Mouse (Mus musculus) kidney, postnatal 0 days (tissue): ENCODE results near the gene Ddc. TPM values are rescaled to one million over a fixed set of nuclear protein-coding genes. Genes with fewer than 3 reads are reported as not detected.

Experiments used
- ATAC-seq: fragments of 200-750 bp; cut with Nextera tagmentation; replicated peaks from 2 replicates; pipeline ENCODE4 v1.8.0; 2017; ENCODE audit warnings: low read depth, moderate number of reproducible peaks, moderate TSS enrichment, moderate library complexity; ENCODE audit not compliant: low FRiP score
- DNase-seq: peaks from one replicate; pipeline ENCODE4 v3.0.0-alpha.2; 2016; ENCODE audit warnings: low spot score
- H3K27ac ChIP-seq: fragments of 300-500 bp; sonication (generic); 2 replicates; pipeline ENCODE4 v1.5.1; 2014; ENCODE audit warnings: mild to moderate bottlenecking
- H3K27me3 ChIP-seq: fragments of 300-500 bp; sonication (generic); 2 replicates; pipeline ENCODE4 v1.6.1; 2014; ENCODE audit warnings: low read length, mixed read lengths; ENCODE audit not compliant: insufficient read depth
- H3K36me3 ChIP-seq: fragments of 300-500 bp; sonication (generic); 2 replicates; pipeline ENCODE4 v1.6.1; 2014; ENCODE audit warnings: low read length, mixed read lengths; ENCODE audit not compliant: insufficient read depth
- H3K4me1 ChIP-seq: fragments of 300-500 bp; sonication (generic); replicated peaks from 2 replicates; pipeline ENCODE4 v1.6.1; 2014; ENCODE audit warnings: antibody characterized with exemption, low read length, mixed read lengths; ENCODE audit not compliant: insufficient read depth
- H3K4me2 ChIP-seq: fragments of 300-500 bp; sonication (generic); 2 replicates; pipeline ENCODE4 v1.6.1; 2014; ENCODE audit warnings: mild to moderate bottlenecking, low read length, moderate library complexity, mixed read lengths
- H3K4me3 ChIP-seq: fragments of 300-500 bp; sonication (generic); replicated peaks from 2 replicates; pipeline ENCODE4 v1.5.1; 2014; ENCODE audit warnings: low read depth, low read length
- H3K9ac ChIP-seq: fragments of 300-500 bp; sonication (generic); 2 replicates; pipeline ENCODE4 v1.6.1; 2014; ENCODE audit warnings: low read depth, low read length
- H3K9me3 ChIP-seq: fragments of 300-500 bp; sonication (generic); replicated peaks from 2 replicates; pipeline ENCODE4 v1.6.1; 2016; ENCODE audit warnings: low read length, inconsistent platforms, mixed read lengths
- CTCF ChIP-seq: IDR thresholded peaks from 2 replicates; pipeline ENCODE4 v1.5.1; 2016; ENCODE audit warnings: antibody characterized with exemption, low read depth, mild to moderate bottlenecking, moderate library complexity
- WGBS: fragments of 180-500 bp; shearing (Covaris S2); extraction: QIAGEN DNeasy Blood & Tissue Kit; methylation state at CpG from one replicate; pipeline ENCODE4 v1.1.7; 2014; 5-methylcytosine and 5-hydroxymethylcytosine counted together
- polyA plus RNA-seq: library from polyadenylated mRNA; unstranded; fragments of >200 nt; fragmentation: Nextera tagmentation; extraction: Ambion mirVana; gene quantifications from 2 replicates; pipeline ENCODE4 v1.2.1, GENCODE M21; 2015

The Ddc gene
- polyA plus RNA-seq, 1 experiment from 2014 or later: 17.4 TPM

DNA sequence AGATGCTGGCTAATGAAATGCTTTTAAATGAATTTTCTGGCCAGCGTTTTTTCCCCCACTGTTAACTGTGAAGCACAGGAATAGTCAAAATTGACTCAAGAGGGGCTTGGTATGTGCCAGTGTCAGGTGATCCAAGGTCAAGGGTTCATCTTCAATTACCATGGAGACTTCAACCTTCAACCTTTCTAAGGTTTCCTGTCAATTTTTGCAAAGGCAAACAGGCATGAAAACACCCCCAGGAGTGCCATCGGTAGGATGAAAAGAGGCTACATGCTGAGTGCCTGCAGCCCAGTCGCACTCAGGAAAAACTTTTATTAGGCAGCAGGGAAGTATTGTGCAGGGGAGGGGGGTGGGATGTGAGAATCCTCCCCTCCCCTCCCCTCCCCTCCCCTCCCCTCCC lies 12.0 kb downstream of the Ddc start:
- H3K4me2 ChIP-seq: no peak overlapping the region
- H3K4me3 ChIP-seq: no peak overlapping the region
- no peaks in the 10 kb centered on the region for H3K27me3 ChIP-seq
- no peak for TF ChIP-seq CTCF
- no peaks in the 10 kb centered on the region for H3K9me3 ChIP-seq
- ATAC-seq (no peak), DNase-seq (no peak)
- H3K9ac ChIP-seq: no peak overlapping the region
- no peaks in the 10 kb centered on the region for H3K4me1 ChIP-seq
- no peak overlapping the region for H3K27ac ChIP-seq
- H3K36me3 ChIP-seq: no peaks in the 10 kb centered on the region
- WGBS: 17% methylated on average over 3 of the region's 3 CpGs

DNA sequence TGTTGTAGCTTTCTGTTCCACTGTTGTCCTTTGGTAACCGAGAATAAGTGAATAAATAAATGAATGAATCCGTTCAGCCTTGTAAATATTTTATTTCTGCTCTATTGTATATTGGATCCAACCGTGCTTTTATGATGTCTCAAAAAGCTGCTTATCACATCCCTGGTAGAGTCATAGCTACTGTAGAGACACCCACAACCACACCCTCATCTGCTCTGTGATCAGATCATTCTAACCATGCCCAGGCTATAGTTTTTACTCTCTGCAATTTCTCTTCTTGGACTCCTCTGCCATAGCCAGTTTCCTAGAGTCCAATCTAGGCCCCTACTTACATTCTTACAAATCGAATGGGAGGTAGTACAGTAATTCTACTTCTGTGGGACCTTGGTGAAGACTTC lies 12.7 kb downstream of the Ddc start:
- H3K9me3 ChIP-seq: no peaks in the 10 kb centered on the region
- H3K9ac ChIP-seq: no peak overlapping the region
- no peak for ATAC-seq
- no peak for DNase-seq
- no peaks in the 10 kb centered on the region for H3K4me1 ChIP-seq
- TF ChIP-seq CTCF: no peak
- no peaks in the 10 kb centered on the region for H3K27me3 ChIP-seq
- no peak overlapping the region for H3K4me3 ChIP-seq
- H3K4me2 ChIP-seq: no peak overlapping the region
- no peaks in the 10 kb centered on the region for H3K36me3 ChIP-seq
- 82% methylated on average over 4 of the region's 4 CpGs for WGBS
- H3K27ac ChIP-seq: no peak overlapping the region

GRCm38 (mm10) chr11:11884533-11885245 lies 13.3 kb downstream of the Ddc start:
- Histone ChIP-seq H3K9ac (no peak overlapping the region), H3K4me3 (no peak overlapping the region), H3K27me3 (no peaks in the 10 kb centered on the region), H3K9me3 (no peaks in the 10 kb centered on the region), H3K36me3 (no peaks in the 10 kb centered on the region), H3K27ac (no peak overlapping the region), H3K4me1 (no peaks in the 10 kb centered on the region), H3K4me2 (no peak overlapping the region)
- TF ChIP-seq CTCF: no peak
- DNase-seq (no peak), ATAC-seq (no peak)
- 29% methylated on average over 11 of the region's 11 CpGs for WGBS

DNA sequence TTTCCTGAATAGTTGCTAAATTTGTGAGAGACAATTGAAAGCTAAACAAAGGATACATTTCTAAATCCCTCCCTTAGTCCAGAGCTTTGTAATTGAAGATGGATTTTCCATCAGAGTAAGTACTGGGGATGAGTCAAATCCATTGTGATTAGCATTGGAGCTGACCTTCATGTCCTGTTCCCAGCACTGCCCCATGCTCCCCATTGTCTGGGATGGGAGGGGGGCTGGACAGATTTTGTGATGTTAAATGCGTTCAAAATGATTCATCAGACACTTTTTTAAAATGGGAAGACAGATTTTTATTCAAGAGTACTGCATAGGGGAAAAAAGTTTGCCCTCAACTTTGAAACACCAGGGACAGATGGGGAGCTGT lies 16.2 kb downstream of the Ddc start:
- no peak overlapping the region for H3K9ac ChIP-seq
- H3K4me3 ChIP-seq: no peak overlapping the region
- no peak for TF ChIP-seq CTCF
- no peak for DNase-seq
- no peaks in the 10 kb centered on the region for H3K36me3 ChIP-seq
- ATAC-seq: no peak
- H3K27ac ChIP-seq: no peak overlapping the region
- peaks cover 10% of the 10 kb centered on the region for H3K4me1 ChIP-seq
- no peak overlapping the region for H3K4me2 ChIP-seq
- WGBS: 49% methylated on average over 1 of the region's 1 CpGs
- H3K27me3 ChIP-seq: no peaks in the 10 kb centered on the region
- no peaks in the 10 kb centered on the region for H3K9me3 ChIP-seq

DNA sequence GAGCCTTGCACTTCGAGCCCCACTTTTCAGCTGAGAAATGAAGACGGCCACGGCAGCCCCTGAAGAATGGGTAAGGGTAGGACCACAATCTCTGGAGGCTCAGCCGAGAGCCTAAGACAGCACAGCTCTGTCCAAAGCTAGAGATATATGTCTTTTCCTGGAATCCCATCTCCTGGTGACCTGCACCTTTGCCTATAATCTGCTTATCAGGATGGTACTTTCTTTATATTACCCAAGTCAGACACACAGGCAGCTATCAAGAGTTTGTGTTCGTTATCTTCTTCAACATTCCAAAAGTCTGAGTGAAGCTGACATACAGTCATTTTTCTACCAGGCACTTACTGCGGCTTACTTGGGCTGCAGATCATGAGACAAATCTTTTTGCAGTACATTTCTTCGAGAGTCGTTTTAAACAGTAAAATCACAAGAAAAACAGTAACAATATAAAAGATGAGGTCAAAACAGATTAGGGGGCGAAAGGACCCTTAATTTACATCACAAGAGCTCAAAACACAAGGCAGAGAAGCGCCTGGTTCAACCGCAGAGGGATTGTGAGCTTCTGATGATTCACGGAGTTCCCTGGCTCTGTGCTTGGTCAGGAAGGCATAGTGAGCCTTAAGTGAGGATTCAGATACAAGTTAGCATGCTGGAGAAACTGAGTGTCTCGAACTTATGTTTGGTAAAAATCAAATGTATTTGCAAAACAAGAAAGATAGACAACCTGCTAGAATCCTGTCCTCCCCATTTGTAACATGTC lies 16.7 kb downstream of the Ddc start:
- no peaks in the 10 kb centered on the region for H3K36me3 ChIP-seq
- H3K4me3 ChIP-seq: no peak overlapping the region
- H3K4me2 ChIP-seq: no peak overlapping the region
- H3K4me1 ChIP-seq: peaks cover 10% of the 10 kb centered on the region
- H3K27me3 ChIP-seq: no peaks in the 10 kb centered on the region
- WGBS: 64% methylated on average over 13 of the region's 13 CpGs
- H3K27ac ChIP-seq: no peak overlapping the region
- no peaks in the 10 kb centered on the region for H3K9me3 ChIP-seq
- DNase-seq (no peak), ATAC-seq (no peak)
- TF ChIP-seq CTCF: no peak
- no peak overlapping the region for H3K9ac ChIP-seq

GRCm38 (mm10) chr11:11880351-11880750 lies 17.6 kb downstream of the Ddc start:
- DNase-seq (no peak), ATAC-seq (no peak)
- no peaks in the 10 kb centered on the region for H3K9me3 ChIP-seq
- no peaks in the 10 kb centered on the region for H3K27me3 ChIP-seq
- H3K4me2 ChIP-seq: no peak overlapping the region
- peaks cover 10% of the 10 kb centered on the region for H3K4me1 ChIP-seq
- no peak overlapping the region for H3K27ac ChIP-seq
- TF ChIP-seq CTCF: no peak
- H3K36me3 ChIP-seq: no peaks in the 10 kb centered on the region
- 83% methylated on average over 7 of the region's 7 CpGs for WGBS
- no peak overlapping the region for H3K4me3 ChIP-seq
- no peak overlapping the region for H3K9ac ChIP-seq

GRCm38 (mm10) chr11:11879699-11880002 lies 18.3 kb downstream of the Ddc start:
- H3K9ac ChIP-seq: no peak overlapping the region
- no peaks in the 10 kb centered on the region for H3K27me3 ChIP-seq
- TF ChIP-seq CTCF: no peak
- DNase-seq (no peak), ATAC-seq (no peak)
- no peak overlapping the region for H3K27ac ChIP-seq
- H3K4me1 ChIP-seq: peaks cover 10% of the 10 kb centered on the region
- H3K9me3 ChIP-seq: no peaks in the 10 kb centered on the region
- H3K4me3 ChIP-seq: no peak overlapping the region
- 57% methylated on average over 4 of the region's 4 CpGs for WGBS
- H3K4me2 ChIP-seq: no peak overlapping the region
- no peaks in the 10 kb centered on the region for H3K36me3 ChIP-seq
